Mouse (Mus musculus): ENCODE results near the gene Slc25a5. TPM values are rescaled to one million over a fixed set of nuclear protein-coding genes. Genes with fewer than 3 reads are reported as not detected.
A peak's percentile ranks its signal among the peaks of the same experiment; 100 is the strongest.

The Slc25a5 gene
- polyA plus RNA-seq, 1 experiment: 684 TPM

- Histone ChIP-seq H3K4me1 (ENCODE audit: control insufficient read depth, insufficient read depth, low read length) (no peaks in the 10 kb centered on the region), H3K4me3 (replicated peaks; ENCODE audit: insufficient read depth, low read depth, low read length) (no peak overlapping the region), H3K27ac (ENCODE audit: insufficient read depth, low read length) (no peak overlapping the region), H3K27me3 (ENCODE audit: control insufficient read depth, insufficient read depth, low read length) (no peaks in the 10 kb centered on the region)
- 16% methylated on average over 5 of the region's 5 CpGs for WGBS
- TF ChIP-seq CTCF (IDR thresholded peaks at IDR 0.05; ENCODE audit: borderline replicate concordance, insufficient read depth, low read depth, low read length) (peak; percentile 28; the same call in 1 of the 2 replicates), POLR2A (IDR thresholded peaks at IDR 0.05; ENCODE audit: borderline replicate concordance, insufficient read depth, low read length) (no peak)
- peak; percentile 43 to 46 for DNase-seq
These were observed 34.8 kb downstream of the Slc25a5 start for GRCm38 (mm10) chrX:36830271-36830670.

GRCm38 (mm10) chrX:36831632-36832031 is 36.2 kb downstream of the Slc25a5 start:
- Histone ChIP-seq H3K27ac (ENCODE audit: insufficient read depth, low read length) (no peak overlapping the region), H3K4me1 (ENCODE audit: control insufficient read depth, insufficient read depth, low read length) (no peaks in the 10 kb centered on the region), H3K27me3 (ENCODE audit: control insufficient read depth, insufficient read depth, low read length) (no peaks in the 10 kb centered on the region), H3K4me3 (replicated peaks; ENCODE audit: insufficient read depth, low read depth, low read length) (no peak overlapping the region)
- DNase-seq: no peak
- TF ChIP-seq CTCF (IDR thresholded peaks at IDR 0.05; ENCODE audit: borderline replicate concordance, insufficient read depth, low read depth, low read length) (no peak), POLR2A (IDR thresholded peaks at IDR 0.05; ENCODE audit: borderline replicate concordance, insufficient read depth, low read length) (no peak)
- 84% methylated on average over 4 of the region's 4 CpGs for WGBS

- Histone ChIP-seq H3K4me1 (ENCODE audit: control insufficient read depth, insufficient read depth, low read length) (no peaks in the 10 kb centered on the region), H3K27ac (ENCODE audit: insufficient read depth, low read length) (no peak overlapping the region), H3K4me3 (replicated peaks; ENCODE audit: insufficient read depth, low read depth, low read length) (peak overlapping the region; percentile 23), H3K27me3 (ENCODE audit: control insufficient read depth, insufficient read depth, low read length) (no peaks in the 10 kb centered on the region)
- WGBS: 18% methylated on average over 19 of the region's 19 CpGs
- TF ChIP-seq POLR2A (IDR thresholded peaks at IDR 0.05; ENCODE audit: borderline replicate concordance, insufficient read depth, low read length) (no peak), CTCF (IDR thresholded peaks at IDR 0.05; ENCODE audit: borderline replicate concordance, insufficient read depth, low read depth, low read length) (peak; percentile 51; the same call in 1 of the 2 replicates)
- peak; percentile 48 to 72 for DNase-seq
These were observed 38.1 kb downstream of the Slc25a5 start for GRCm38 (mm10) chrX:36833397-36834084.

DNA sequence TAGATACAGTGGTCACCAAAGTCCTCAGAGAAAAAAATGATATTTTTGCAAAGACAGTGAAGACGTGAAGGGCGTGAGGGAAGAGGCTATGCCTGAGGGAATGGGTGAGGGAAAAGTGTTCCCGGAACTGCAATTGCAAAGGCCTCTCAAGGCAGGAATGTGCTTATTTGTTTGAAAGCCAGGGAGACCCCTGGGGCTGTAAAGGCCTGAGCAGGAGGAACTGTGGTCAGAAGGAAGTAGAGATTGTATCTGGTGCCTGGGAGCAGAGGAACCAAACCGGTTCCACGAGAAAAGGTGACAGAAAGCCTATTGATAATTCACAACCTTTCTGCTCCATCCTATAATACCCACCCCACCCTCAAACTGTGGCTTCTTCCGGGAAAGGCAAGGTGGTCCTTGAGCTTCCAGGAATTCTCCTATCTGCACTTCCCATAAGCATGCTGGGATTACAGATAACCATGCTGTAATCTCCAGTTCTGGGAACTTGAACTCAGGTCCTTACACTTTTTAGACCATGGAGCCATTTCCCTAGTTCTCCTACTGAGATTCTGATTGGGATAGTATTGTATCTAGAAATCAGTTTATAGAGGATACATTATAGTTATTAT is 41.7 kb downstream of the Slc25a5 start:
- WGBS: 78% methylated on average over 6 of the region's 6 CpGs
- Histone ChIP-seq H3K27me3 (ENCODE audit: control insufficient read depth, insufficient read depth, low read length) (no peaks in the 10 kb centered on the region), H3K4me1 (ENCODE audit: control insufficient read depth, insufficient read depth, low read length) (no peaks in the 10 kb centered on the region), H3K4me3 (replicated peaks; ENCODE audit: insufficient read depth, low read depth, low read length) (no peak overlapping the region), H3K27ac (ENCODE audit: insufficient read depth, low read length) (no peak overlapping the region)
- no peak for TF ChIP-seq POLR2A (IDR thresholded peaks at IDR 0.05; ENCODE audit: borderline replicate concordance, insufficient read depth, low read length)
- no peak for TF ChIP-seq CTCF (IDR thresholded peaks at IDR 0.05; ENCODE audit: borderline replicate concordance, insufficient read depth, low read depth, low read length)
- DNase-seq: no peak

GRCm38 (mm10) chrX:36839391-36839790 is 43.9 kb downstream of the Slc25a5 start:
- WGBS: 22% methylated on average over 7 of the region's 7 CpGs
- Histone ChIP-seq H3K27ac (ENCODE audit: insufficient read depth, low read length) (no peak overlapping the region), H3K4me1 (ENCODE audit: control insufficient read depth, insufficient read depth, low read length) (no peaks in the 10 kb centered on the region), H3K4me3 (replicated peaks; ENCODE audit: insufficient read depth, low read depth, low read length) (no peak overlapping the region), H3K27me3 (ENCODE audit: control insufficient read depth, insufficient read depth, low read length) (no peaks in the 10 kb centered on the region)
- DNase-seq: no peak
- no peak for TF ChIP-seq CTCF (IDR thresholded peaks at IDR 0.05; ENCODE audit: borderline replicate concordance, insufficient read depth, low read depth, low read length)
- TF ChIP-seq POLR2A (IDR thresholded peaks at IDR 0.05; ENCODE audit: borderline replicate concordance, insufficient read depth, low read length): no peak

DNA sequence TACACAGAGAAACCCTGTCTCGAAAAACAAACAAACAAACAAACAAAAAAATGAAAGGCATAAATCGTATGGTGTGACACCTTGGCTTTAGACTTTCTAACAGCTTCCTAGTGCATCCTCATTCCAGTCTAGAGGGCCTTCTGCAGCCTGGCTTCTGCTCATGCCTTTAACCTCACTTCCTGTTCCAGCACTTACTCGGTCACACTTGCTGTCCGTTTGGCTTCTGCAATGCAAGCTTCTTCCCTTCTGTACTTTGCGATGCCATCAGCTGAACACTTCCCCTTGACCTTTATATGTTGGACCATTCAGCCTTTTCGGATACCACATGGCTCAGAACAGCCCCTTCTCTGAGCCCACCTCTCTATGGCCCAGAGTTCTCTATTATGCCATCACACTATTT is 46.2 kb downstream of the Slc25a5 start:
- Histone ChIP-seq H3K4me1 (ENCODE audit: control insufficient read depth, insufficient read depth, low read length) (no peaks in the 10 kb centered on the region), H3K27ac (ENCODE audit: insufficient read depth, low read length) (no peak overlapping the region), H3K4me3 (replicated peaks; ENCODE audit: insufficient read depth, low read depth, low read length) (no peak overlapping the region), H3K27me3 (ENCODE audit: control insufficient read depth, insufficient read depth, low read length) (no peaks in the 10 kb centered on the region)
- DNase-seq: no peak
- TF ChIP-seq POLR2A (IDR thresholded peaks at IDR 0.05; ENCODE audit: borderline replicate concordance, insufficient read depth, low read length): no peak
- no peak for TF ChIP-seq CTCF (IDR thresholded peaks at IDR 0.05; ENCODE audit: borderline replicate concordance, insufficient read depth, low read depth, low read length)
- 89% methylated on average over 6 of the region's 6 CpGs for WGBS

DNA sequence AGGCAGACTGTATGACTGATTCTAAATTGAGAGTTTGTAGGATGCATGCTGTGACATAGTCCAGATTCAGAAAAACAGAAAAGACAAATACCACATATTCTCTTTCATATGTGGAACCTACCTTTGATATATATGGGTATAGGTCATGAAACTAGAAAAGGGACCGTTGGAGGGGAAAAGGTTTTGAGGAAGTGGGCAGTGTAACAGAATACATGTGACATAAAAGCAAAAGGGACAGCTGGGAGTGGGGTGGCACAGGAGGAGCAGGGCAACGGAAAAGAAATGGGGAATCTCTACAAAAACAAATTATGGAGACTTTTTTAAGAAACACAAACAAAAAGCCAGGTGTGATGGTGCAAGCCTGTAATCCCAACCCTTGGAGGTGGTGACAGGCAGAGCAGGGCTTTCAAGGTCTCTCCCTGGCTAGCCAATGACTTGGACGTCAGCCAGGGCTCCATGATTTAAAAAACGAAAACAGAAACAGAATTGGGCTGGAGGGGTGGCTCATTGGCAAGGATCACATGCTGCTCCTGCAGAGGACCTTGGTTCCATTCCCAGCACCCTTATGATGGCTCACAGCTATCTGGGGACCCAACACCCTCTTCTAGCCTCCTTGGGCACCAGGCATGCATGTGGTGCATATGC is 48.0 kb downstream of the Slc25a5 start:
- WGBS: 40% methylated on average over 4 of the region's 4 CpGs
- no peak overlapping the region for H3K27ac ChIP-seq (ENCODE audit: insufficient read depth, low read length)
- TF ChIP-seq CTCF (IDR thresholded peaks at IDR 0.05; ENCODE audit: borderline replicate concordance, insufficient read depth, low read depth, low read length) (no peak), POLR2A (IDR thresholded peaks at IDR 0.05; ENCODE audit: borderline replicate concordance, insufficient read depth, low read length) (no peak)
- no peaks in the 10 kb centered on the region for H3K4me1 ChIP-seq (ENCODE audit: control insufficient read depth, insufficient read depth, low read length)
- DNase-seq: no peak
- no peaks in the 10 kb centered on the region for H3K27me3 ChIP-seq (ENCODE audit: control insufficient read depth, insufficient read depth, low read length)
- H3K4me3 ChIP-seq (replicated peaks; ENCODE audit: insufficient read depth, low read depth, low read length): no peak overlapping the region

Measured in cerebellum, adult 2 months (tissue).